ENCODE assay signal across 9 mouse cellular contexts in genomic region chr5:124532451-124532850, GRCm38 (mm10). TPM values are rescaled to one million over a fixed set of nuclear protein-coding genes. Genes with fewer than 3 reads are reported as not detected.
DNase-seq lines count a peak whose midpoint lies in the region; ATAC-seq and TF ChIP-seq lines count a peak whose summit lies in the region.
"Had no signal": no experiment of that assay in that cellular context is flagged by ENCODE, and none has a peak within 500 bp of the region (broad histone marks: within the 10 kb centered on the region; RNA-seq: fewer than 3 reads in every experiment).

No protein-coding gene starts in this region.

- H3K4me2 ChIP-seq in hindbrain, postnatal 0 days (ENCODE audit: low read depth, low read length), result no peak overlapping the region
- H3K4me2 ChIP-seq in neural tube, embryonic 13.5 days, result 0 out of 2 replicates have a peak overlapping the region, but pooled peaks have one; percentile 81

- H3K4me3 ChIP-seq in hindbrain, embryonic 10.5 days, result peak overlapping the region; percentile 18; the same call in 1 of the 2 replicates
- no peak overlapping the region for H3K4me3 ChIP-seq in hindbrain, postnatal 0 days (ENCODE audit: low read length)
- no peak overlapping the region for H3K4me3 ChIP-seq in neural tube, embryonic 13.5 days
- peak overlapping the region; percentile 76; the same call in 1 of the 2 replicates for H3K4me3 ChIP-seq in limb, embryonic 10.5 days

- no peak for ATAC-seq in hindbrain, postnatal 0 days
- no peak for ATAC-seq in neural tube, embryonic 13.5 days (ENCODE audit: low read depth)

- H3K4me1 ChIP-seq in hindbrain, embryonic 10.5 days (replicated peaks), result peaks cover 57% of the 10 kb centered on the region
- H3K4me1 ChIP-seq in hindbrain, postnatal 0 days (ENCODE audit: insufficient read depth, low read length), result peaks cover 4% of the 10 kb centered on the region
- peaks cover 43% of the 10 kb centered on the region for H3K4me1 ChIP-seq in neural tube, embryonic 13.5 days (replicated peaks)
- peaks cover 50% of the 10 kb centered on the region for H3K4me1 ChIP-seq in limb, embryonic 10.5 days

- WGBS in hindbrain, embryonic 10.5 days, result 32% methylated on average over 7 of the region's 7 CpGs
- WGBS in hindbrain, postnatal 0 days, result 43% methylated on average over 7 of the region's 7 CpGs
- 41% methylated on average over 7 of the region's 7 CpGs for WGBS in neural tube, embryonic 13.5 days
- 50% methylated on average over 7 of the region's 7 CpGs for WGBS in limb, embryonic 10.5 days

- no peak overlapping the region for H3K9ac ChIP-seq in hindbrain, postnatal 0 days (replicated peaks; ENCODE audit: low read length)
- H3K9ac ChIP-seq in neural tube, embryonic 13.5 days, result no peak overlapping the region; the same call in 1 of the 2 replicates

- no peak for TF ChIP-seq CTCF in hindbrain, postnatal 0 days (IDR thresholded peaks at IDR 0.05; ENCODE audit: low read depth)

- peak; percentile 31 for DNase-seq in hindbrain, embryonic 10.5 days (ENCODE audit: low spot score)
- DNase-seq in hindbrain, postnatal 0 days (ENCODE audit: low spot score), result no peak
- DNase-seq in neural tube, embryonic 10.5 days (ENCODE audit: extremely low spot score, low spot score), result no peak
- peak; percentile 53 for DNase-seq in limb, embryonic 10.5 days (ENCODE audit: low spot score)
- DNase-seq in left cerebral cortex, postnatal 4 days, result no peak
- no peak for DNase-seq in testis, postnatal 14 days (ENCODE audit: low spot score)

- intact Hi-C loops in left cerebral cortex, postnatal 4 days (cut with DNase I), result no loop called here

- H3K9me3 ChIP-seq in hindbrain, embryonic 10.5 days, result no peaks in the 10 kb centered on the region
- H3K9me3 ChIP-seq in hindbrain, postnatal 0 days (ENCODE audit: low read length), result no peaks in the 10 kb centered on the region
- no peaks in the 10 kb centered on the region for H3K9me3 ChIP-seq in neural tube, embryonic 13.5 days
- H3K9me3 ChIP-seq in limb, embryonic 10.5 days (replicated peaks), result no peaks in the 10 kb centered on the region
- H3K9me3 ChIP-seq: embryonic facial prominence, embryonic 13.5 days; megakaryocyte, embryonic 14.5 days had no signal

- H3K27ac ChIP-seq in hindbrain, embryonic 10.5 days, result peak overlapping the region; percentile 70
- H3K27ac ChIP-seq in hindbrain, postnatal 0 days, result no peak overlapping the region
- 0 out of 2 replicates have a peak overlapping the region, but pooled peaks have one; percentile 28 for H3K27ac ChIP-seq in neural tube, embryonic 13.5 days (replicated peaks)
- peak overlapping the region; percentile 92; the same call in 1 of the 2 replicates for H3K27ac ChIP-seq in limb, embryonic 10.5 days

- H3K27me3 ChIP-seq in hindbrain, embryonic 10.5 days (ENCODE audit: insufficient read depth, poor library complexity, severe bottlenecking), result no peaks in the 10 kb centered on the region
- H3K27me3 ChIP-seq in hindbrain, postnatal 0 days (ENCODE audit: insufficient read depth, low read length), result no peaks in the 10 kb centered on the region
- H3K27me3 ChIP-seq in neural tube, embryonic 13.5 days, result no peaks in the 10 kb centered on the region
- no peaks in the 10 kb centered on the region for H3K27me3 ChIP-seq in limb, embryonic 10.5 days (ENCODE audit: low read depth, poor library complexity, severe bottlenecking)

- 0 out of 2 replicates have a peak, but pooled peaks cover 4% of the 10 kb centered on the region for H3K36me3 ChIP-seq in hindbrain, embryonic 10.5 days
- no peaks in the 10 kb centered on the region for H3K36me3 ChIP-seq in hindbrain, postnatal 0 days (ENCODE audit: insufficient read depth, low read length)
- no peaks in the 10 kb centered on the region for H3K36me3 ChIP-seq in neural tube, embryonic 13.5 days
- H3K36me3 ChIP-seq in limb, embryonic 10.5 days, result peaks cover 3% of the 10 kb centered on the region; the same call in 1 of the 2 replicates
- H3K36me3 ChIP-seq: embryonic facial prominence, embryonic 13.5 days had no signal

RNA-seq across cellular contexts. Expression of gene Rilpl1, which starts 1.3 kb away (rescaled TPM):
- 19.6 and 22.8 TPM in 2 replicates for polyA plus RNA-seq in hindbrain, embryonic 10.5 days (2016; fragmentation: Nextera tagmentation; extraction: Ambion mirVana)
- 10.4 and 12.4 TPM in 2 replicates for total RNA-seq in hindbrain, postnatal 0 days (2014; rRNA removed)
- 13.3 and 13.5 TPM in 2 replicates for polyA plus RNA-seq in hindbrain, postnatal 0 days (2015; fragmentation: Nextera tagmentation; extraction: Ambion mirVana)
- 14.4 and 16.3 TPM in 2 replicates for polyA plus RNA-seq in neural tube, embryonic 13.5 days (2015; fragmentation: Nextera tagmentation; extraction: Ambion mirVana)
- polyA plus RNA-seq in limb, embryonic 10.5 days (2016; fragmentation: Nextera tagmentation; extraction: Ambion mirVana), result 25.2 and 26.1 TPM in 2 replicates
- total RNA-seq in left cerebral cortex, postnatal 4 days (2021), result 10 to 100 TPM; 15.0 to 16.6 TPM

RNA-seq across cellular contexts. Expression of gene Tmed2, which starts 8.0 kb away (rescaled TPM):
- 396 and 457 TPM in 2 replicates for polyA plus RNA-seq in hindbrain, embryonic 10.5 days (2016; fragmentation: Nextera tagmentation; extraction: Ambion mirVana)
- 206 and 219 TPM in 2 replicates for total RNA-seq in hindbrain, postnatal 0 days (2014; rRNA removed)
- 329 and 332 TPM in 2 replicates for polyA plus RNA-seq in hindbrain, postnatal 0 days (2015; fragmentation: Nextera tagmentation; extraction: Ambion mirVana)
- 359 and 384 TPM in 2 replicates for polyA plus RNA-seq in neural tube, embryonic 13.5 days (2015; fragmentation: Nextera tagmentation; extraction: Ambion mirVana)
- 501 and 540 TPM in 2 replicates for polyA plus RNA-seq in limb, embryonic 10.5 days (2016; fragmentation: Nextera tagmentation; extraction: Ambion mirVana)
- total RNA-seq in left cerebral cortex, postnatal 4 days (2021), result 100 to 1,000 TPM; 119 to 123 TPM

RNA-seq across cellular contexts. Expression of gene Ddx55, which starts 20.2 kb away (rescaled TPM):
- 19.2 and 19.6 TPM in 2 replicates for polyA plus RNA-seq in hindbrain, embryonic 10.5 days (2016; fragmentation: Nextera tagmentation; extraction: Ambion mirVana)
- total RNA-seq in hindbrain, postnatal 0 days (2014; rRNA removed), result 14.7 and 15.5 TPM in 2 replicates
- 22.1 and 22.9 TPM in 2 replicates for polyA plus RNA-seq in hindbrain, postnatal 0 days (2015; fragmentation: Nextera tagmentation; extraction: Ambion mirVana)
- polyA plus RNA-seq in neural tube, embryonic 13.5 days (2015; fragmentation: Nextera tagmentation; extraction: Ambion mirVana), result 24.3 and 24.6 TPM in 2 replicates
- polyA plus RNA-seq in limb, embryonic 10.5 days (2016; fragmentation: Nextera tagmentation; extraction: Ambion mirVana), result 17.0 and 18.0 TPM in 2 replicates
- total RNA-seq in left cerebral cortex, postnatal 4 days (2021), result 10 to 100 TPM; 27.5 to 30.8 TPM

RNA-seq across cellular contexts. Expression of gene Eif2b1, which starts 46.5 kb away (rescaled TPM):
- 81.6 and 84.9 TPM in 2 replicates for polyA plus RNA-seq in hindbrain, embryonic 10.5 days (2016; fragmentation: Nextera tagmentation; extraction: Ambion mirVana)
- 29.0 and 31.7 TPM in 2 replicates for total RNA-seq in hindbrain, postnatal 0 days (2014; rRNA removed)
- 56.8 and 57.5 TPM in 2 replicates for polyA plus RNA-seq in hindbrain, postnatal 0 days (2015; fragmentation: Nextera tagmentation; extraction: Ambion mirVana)
- polyA plus RNA-seq in neural tube, embryonic 13.5 days (2015; fragmentation: Nextera tagmentation; extraction: Ambion mirVana), result 67.6 and 82.6 TPM in 2 replicates
- polyA plus RNA-seq in limb, embryonic 10.5 days (2016; fragmentation: Nextera tagmentation; extraction: Ambion mirVana), result 89.6 and 98.8 TPM in 2 replicates
- 10 to 100 TPM; 44.4 to 46.9 TPM for total RNA-seq in left cerebral cortex, postnatal 4 days (2021)

RNA-seq across cellular contexts. Expression of gene Gtf2h3, which starts 46.5 kb away (rescaled TPM):
- 81.4 and 98.7 TPM in 2 replicates for polyA plus RNA-seq in hindbrain, embryonic 10.5 days (2016; fragmentation: Nextera tagmentation; extraction: Ambion mirVana)
- 26.7 and 33.4 TPM in 2 replicates for total RNA-seq in hindbrain, postnatal 0 days (2014; rRNA removed)
- 27.5 and 32.1 TPM in 2 replicates for polyA plus RNA-seq in hindbrain, postnatal 0 days (2015; fragmentation: Nextera tagmentation; extraction: Ambion mirVana)
- polyA plus RNA-seq in neural tube, embryonic 13.5 days (2015; fragmentation: Nextera tagmentation; extraction: Ambion mirVana), result 40.4 and 48.5 TPM in 2 replicates
- 115 TPM in 2 replicates for polyA plus RNA-seq in limb, embryonic 10.5 days (2016; fragmentation: Nextera tagmentation; extraction: Ambion mirVana)
- 10 to 100 TPM; 36.3 to 37.1 TPM for total RNA-seq in left cerebral cortex, postnatal 4 days (2021)

Comparison
In these comparisons a context has a peak if more than half of its experiments do, and no peak if none do; other contexts are left out.
1. DNase-seq: peak in hindbrain, embryonic 10.5 days (single experiment) and limb, embryonic 10.5 days (single experiment); none in hindbrain, postnatal 0 days (single experiment), neural tube, embryonic 10.5 days (single experiment), left cerebral cortex, postnatal 4 days (single experiment) and testis, postnatal 14 days (single experiment).
2. H3K4me3 ChIP-seq: peak in hindbrain, embryonic 10.5 days (single experiment) and limb, embryonic 10.5 days (single experiment); none in hindbrain, postnatal 0 days (single experiment) and neural tube, embryonic 13.5 days (single experiment).